Mouse (Mus musculus) intestine, postnatal 0 days (tissue): ENCODE data around the gene Smarcd2. TPM values are rescaled to one million over a fixed set of nuclear protein-coding genes. Genes with fewer than 3 reads are reported as not detected.

Experiments used
- ATAC-seq: fragments of 200-750 bp; cut with Nextera tagmentation; 2 replicates; pipeline ENCODE4 v1.8.0; 2017; ENCODE audit warnings: mild to moderate bottlenecking, moderate TSS enrichment, moderate library complexity
- H3K27ac ChIP-seq: fragments of 300-500 bp; sonication (generic); 2 replicates; pipeline ENCODE4 v1.5.1; 2014; ENCODE audit warnings: mild to moderate bottlenecking, low read depth, low read length, moderate library complexity
- H3K27me3 ChIP-seq: fragments of 300-500 bp; sonication (generic); replicated peaks from 2 replicates; pipeline ENCODE4 v1.6.1; 2014; ENCODE audit warnings: low read length, mixed read lengths; ENCODE audit not compliant: control insufficient read depth, insufficient read depth
- H3K36me3 ChIP-seq: fragments of 300-500 bp; sonication (generic); 2 replicates; pipeline ENCODE4 v1.6.1; 2014; ENCODE audit warnings: mild to moderate bottlenecking, moderate library complexity; ENCODE audit not compliant: control insufficient read depth, insufficient read depth
- H3K4me1 ChIP-seq: fragments of 300-500 bp; sonication (generic); replicated peaks from 2 replicates; pipeline ENCODE4 v1.6.1; 2014; ENCODE audit warnings: antibody characterized with exemption, low read length, mixed read lengths; ENCODE audit not compliant: control insufficient read depth, insufficient read depth
- H3K4me2 ChIP-seq: fragments of 300-500 bp; sonication (generic); replicated peaks from 2 replicates; pipeline ENCODE4 v1.6.1; 2014; ENCODE audit warnings: low read depth, mild to moderate bottlenecking, moderate library complexity
- H3K4me3 ChIP-seq: fragments of 300-500 bp; sonication (generic); 2 replicates; pipeline ENCODE4 v1.5.1; 2014; ENCODE audit warnings: low read depth, low read length
- H3K9ac ChIP-seq: fragments of 300-500 bp; sonication (generic); 2 replicates; pipeline ENCODE4 v1.6.1; 2014; ENCODE audit warnings: mild to moderate bottlenecking, low read depth, low read length
- H3K9me3 ChIP-seq: fragments of 300-500 bp; sonication (generic); 2 replicates; pipeline ENCODE4 v1.6.1; 2016; ENCODE audit warnings: mixed run types; ENCODE audit not compliant: control insufficient read depth
- CTCF ChIP-seq: sonication (generic); IDR thresholded peaks from 2 replicates; pipeline ENCODE4 v1.5.1; 2016; ENCODE audit warnings: low read depth, mild to moderate bottlenecking, control low read depth, antibody characterized with exemption, moderate library complexity
- WGBS: fragments of 180-500 bp; shearing (Covaris S2); extraction: QIAGEN DNeasy Blood & Tissue Kit; methylation state at CpG from one replicate; pipeline ENCODE4 v1.1.7; 2014; 5-methylcytosine and 5-hydroxymethylcytosine counted together
- polyA plus RNA-seq: library from polyadenylated mRNA; unstranded; fragments of >200 nt; fragmentation: Nextera tagmentation; extraction: Ambion mirVana; gene quantifications from 2 replicates; pipeline ENCODE4 v1.2.1, GENCODE M21; 2015

Gene Smarcd2
- polyA plus RNA-seq, 1 experiment from 2014 or later = 25.3 TPM

DNA sequence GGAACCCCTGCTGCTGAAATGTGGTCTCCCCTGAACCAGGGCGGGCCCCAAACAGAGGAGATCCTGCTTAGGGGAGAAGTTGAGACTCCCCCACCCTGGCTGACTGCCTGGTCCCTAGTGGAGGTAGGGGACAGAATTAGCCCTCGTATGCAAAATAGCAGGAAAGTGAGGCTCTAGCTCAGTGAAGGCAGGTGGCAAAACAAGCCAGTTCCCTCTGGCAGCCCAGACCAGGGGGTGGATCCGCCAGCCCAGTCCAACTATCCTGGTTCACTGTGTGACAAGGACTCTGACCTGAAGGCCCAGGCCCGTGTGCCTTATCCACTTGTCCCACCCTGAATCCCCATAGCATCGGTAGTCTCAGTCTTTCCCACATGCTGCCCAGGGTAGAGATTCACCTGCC is 37.4 kb upstream of the Smarcd2 start:
- Histone ChIP-seq H3K9ac (no peak overlapping the region), H3K4me2 (no peak overlapping the region), H3K4me1 (no peaks in the 10 kb centered on the region), H3K27me3 (no peaks in the 10 kb centered on the region), H3K36me3 (no peaks in the 10 kb centered on the region), H3K9me3 (no peaks in the 10 kb centered on the region), H3K27ac (no peak overlapping the region), H3K4me3 (no peak overlapping the region)
- ATAC-seq = no peak
- no peak for TF ChIP-seq CTCF
- WGBS = 60% methylated on average over 5 of the region's 5 CpGs

DNA sequence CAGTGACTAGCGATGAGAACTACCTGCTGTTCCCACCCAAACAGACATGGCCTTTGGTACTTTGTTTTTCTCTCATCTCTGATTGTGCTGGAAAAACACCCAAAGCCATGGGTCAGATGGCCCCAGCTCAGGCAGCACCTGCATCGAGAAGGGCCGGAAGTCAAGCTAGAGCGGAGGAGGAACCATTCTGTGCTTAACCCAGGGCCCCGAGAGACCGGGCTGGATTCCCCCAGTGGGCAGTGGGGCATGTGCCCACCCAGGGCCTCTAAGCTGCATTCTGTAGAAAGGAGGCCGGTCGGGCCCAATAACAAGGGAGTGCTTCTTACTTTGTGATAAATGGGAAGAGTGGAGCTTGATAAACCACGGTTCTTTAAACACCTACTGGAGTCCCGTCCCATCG is 35.4 kb upstream of the Smarcd2 start:
- Histone ChIP-seq H3K4me2 (no peak overlapping the region), H3K9me3 (no peaks in the 10 kb centered on the region), H3K27ac (no peak overlapping the region), H3K27me3 (no peaks in the 10 kb centered on the region), H3K4me3 (no peak overlapping the region), H3K9ac (no peak overlapping the region), H3K36me3 (no peaks in the 10 kb centered on the region), H3K4me1 (no peaks in the 10 kb centered on the region)
- TF ChIP-seq CTCF = no peak
- no peak for ATAC-seq
- 85% methylated on average over 11 of the region's 11 CpGs for WGBS

- ATAC-seq = no peak
- Histone ChIP-seq H3K9ac (no peak overlapping the region), H3K4me2 (no peak overlapping the region), H3K27ac (no peak overlapping the region), H3K9me3 (no peaks in the 10 kb centered on the region), H3K4me3 (no peak overlapping the region), H3K36me3 (no peaks in the 10 kb centered on the region), H3K27me3 (no peaks in the 10 kb centered on the region), H3K4me1 (no peaks in the 10 kb centered on the region)
- 50% methylated on average over 5 of the region's 5 CpGs for WGBS
- no peak for TF ChIP-seq CTCF
Measured at GRCm38 (mm10) chr11:106307432-106307831, 34.7 kb upstream of the Smarcd2 start.

GRCm38 (mm10) chr11:106306758-106307157 is 34.0 kb upstream of the Smarcd2 start:
- 82% methylated on average over 9 of the region's 9 CpGs for WGBS
- ATAC-seq = no peak
- TF ChIP-seq CTCF = no peak

DNA sequence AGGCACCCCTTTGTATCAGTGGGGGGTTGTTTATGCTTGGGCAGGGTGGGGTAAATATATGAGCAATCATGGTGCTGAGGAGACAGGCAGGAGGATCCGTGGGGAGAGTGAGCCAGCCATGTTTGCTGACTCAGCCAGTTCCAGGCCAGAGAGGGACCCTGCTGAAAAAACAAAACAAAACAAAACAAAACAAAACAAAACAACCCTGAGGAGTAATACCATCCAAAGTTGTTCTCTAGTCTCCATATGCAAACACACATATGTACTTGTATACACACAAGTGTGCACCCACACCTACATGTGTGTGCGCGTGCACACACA is 33.3 kb upstream of the Smarcd2 start:
- ATAC-seq = no peak
- no peaks in the 10 kb centered on the region for H3K27me3 ChIP-seq
- H3K9ac ChIP-seq = no peak overlapping the region
- no peaks in the 10 kb centered on the region for H3K4me1 ChIP-seq
- H3K9me3 ChIP-seq = no peaks in the 10 kb centered on the region
- no peaks in the 10 kb centered on the region for H3K36me3 ChIP-seq
- WGBS = 75% methylated on average over 3 of the region's 3 CpGs
- TF ChIP-seq CTCF = no peak
- no peak overlapping the region for H3K4me2 ChIP-seq
- no peak overlapping the region for H3K27ac ChIP-seq
- H3K4me3 ChIP-seq = no peak overlapping the region

More at GRCm38 (mm10) chr11:106306758-106307157, 34.0 kb upstream of the Smarcd2 start:
- Histone ChIP-seq H3K27ac (no peak overlapping the region), H3K9me3 (no peaks in the 10 kb centered on the region), H3K27me3 (no peaks in the 10 kb centered on the region), H3K36me3 (no peaks in the 10 kb centered on the region), H3K4me2 (no peak overlapping the region), H3K4me3 (no peak overlapping the region), H3K9ac (no peak overlapping the region), H3K4me1 (no peaks in the 10 kb centered on the region)

DNA sequence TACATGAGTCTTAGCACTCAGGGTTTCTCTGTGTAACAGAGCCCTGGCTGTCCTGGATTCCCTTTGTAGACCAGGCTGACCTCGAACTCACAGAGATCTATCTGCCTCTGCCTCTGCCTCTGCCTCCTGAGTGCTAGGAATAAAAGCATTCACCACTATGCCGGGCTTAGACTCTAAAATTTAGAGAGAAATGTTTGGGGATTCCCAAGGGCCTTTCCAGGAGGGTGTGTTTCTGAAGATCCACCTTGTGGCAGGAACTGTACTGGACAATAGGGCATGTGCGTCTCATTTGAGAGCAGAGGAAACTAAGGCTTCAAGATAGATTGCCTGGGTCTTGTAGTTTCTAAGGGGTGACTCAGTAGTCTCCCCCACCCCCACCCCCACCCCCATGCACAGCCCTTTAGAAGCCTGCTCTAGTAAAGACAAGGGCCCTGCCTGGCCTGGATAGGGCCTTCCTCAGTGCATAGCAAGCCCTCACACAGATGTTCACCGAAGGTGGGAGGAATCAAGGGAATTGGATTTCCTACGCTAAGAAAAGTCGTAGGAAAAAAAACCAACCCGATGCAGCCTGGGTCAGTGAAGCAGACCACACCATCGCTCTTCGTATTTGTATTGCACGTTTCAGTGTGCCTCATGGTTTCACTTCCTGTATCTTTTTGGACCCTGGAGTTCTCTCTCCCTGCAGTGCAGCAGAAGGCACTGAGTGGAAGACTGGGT is 32.7 kb upstream of the Smarcd2 start:
- WGBS = 76% methylated on average over 10 of the region's 10 CpGs
- Histone ChIP-seq H3K9me3 (no peaks in the 10 kb centered on the region), H3K27ac (no peak overlapping the region)

GRCm38 (mm10) chr11:106302634-106303033 is 29.9 kb upstream of the Smarcd2 start:
- no peak for ATAC-seq
- no peaks in the 10 kb centered on the region for H3K36me3 ChIP-seq
- no peaks in the 10 kb centered on the region for H3K27me3 ChIP-seq
- no peaks in the 10 kb centered on the region for H3K4me1 ChIP-seq
- no peaks in the 10 kb centered on the region for H3K9me3 ChIP-seq
- no peak overlapping the region for H3K4me2 ChIP-seq
- no peak overlapping the region for H3K9ac ChIP-seq
- no peak overlapping the region for H3K27ac ChIP-seq
- TF ChIP-seq CTCF = peak; percentile 90
- WGBS = 13% methylated on average over 2 of the region's 2 CpGs
- H3K4me3 ChIP-seq = no peak overlapping the region

More for the DNA sequence above, 32.7 kb upstream of the Smarcd2 start:
- no peaks in the 10 kb centered on the region for H3K4me1 ChIP-seq
- no peak for TF ChIP-seq CTCF
- no peak overlapping the region for H3K4me3 ChIP-seq
- no peak for ATAC-seq
- no peak overlapping the region for H3K9ac ChIP-seq
- no peaks in the 10 kb centered on the region for H3K27me3 ChIP-seq
- H3K36me3 ChIP-seq = no peaks in the 10 kb centered on the region
- H3K4me2 ChIP-seq = no peak overlapping the region
